Mouse (Mus musculus) mouse trophoblast stem cell (cell line): ENCODE data around the gene Tiam1.

Experiments
- in situ Hi-C, 2 experiments: fragments of 300-500 bp; cut with MseI, MboI; formaldehyde crosslinking; loops; 2 replicates in 1 of 2; 3 replicates in 1 of 2; pipeline ENCODE4 v1.15.1; 2025

The Tiam1 gene

GRCm38 (mm10) chr16:89993991-89994825 lies 149.4 kb downstream of the Tiam1 start:
- in situ Hi-C loops = no loop called here

GRCm38 (mm10) chr16:89993506-89993905 lies 150.1 kb downstream of the Tiam1 start:
- in situ Hi-C loops = no loop called here

- in situ Hi-C loops = no loop called here
These were observed 151.8 kb downstream of the Tiam1 start for GRCm38 (mm10) chr16:89991701-89992152.

- in situ Hi-C loops = no loop called here
These were observed 153.1 kb downstream of the Tiam1 start for GRCm38 (mm10) chr16:89990288-89990955.

GRCm38 (mm10) chr16:89989816-89990215 lies 153.8 kb downstream of the Tiam1 start:
- in situ Hi-C loops = no loop called here

GRCm38 (mm10) chr16:89986672-89987362 lies 156.8 kb downstream of the Tiam1 start:
- in situ Hi-C loops = no loop called here

GRCm38 (mm10) chr16:89985702-89986481 lies 157.7 kb downstream of the Tiam1 start:
- in situ Hi-C loops = no loop called here

- in situ Hi-C loops = no loop called here
These were observed 163.4 kb downstream of the Tiam1 start for GRCm38 (mm10) chr16:89980075-89980744.

GRCm38 (mm10) chr16:89975441-89975840 lies 168.1 kb downstream of the Tiam1 start:
- in situ Hi-C loops = no loop called here

- in situ Hi-C loops = no loop called here
These were observed 169.5 kb downstream of the Tiam1 start for GRCm38 (mm10) chr16:89973814-89974712.

- in situ Hi-C loops = no loop called here
These were observed 170.6 kb downstream of the Tiam1 start for GRCm38 (mm10) chr16:89972854-89973487.

GRCm38 (mm10) chr16:89972018-89972417 lies 171.6 kb downstream of the Tiam1 start:
- in situ Hi-C loops = no loop called here

GRCm38 (mm10) chr16:89968058-89968457 lies 175.5 kb downstream of the Tiam1 start:
- in situ Hi-C loops = no loop called here

- in situ Hi-C loops = no loop called here
These were observed 180.7 kb downstream of the Tiam1 start for GRCm38 (mm10) chr16:89962876-89963275.

- in situ Hi-C loops = no loop called here
These were observed 182.7 kb downstream of the Tiam1 start for GRCm38 (mm10) chr16:89960904-89961303.

- in situ Hi-C loops = no loop called here
These were observed 183.2 kb downstream of the Tiam1 start for GRCm38 (mm10) chr16:89960186-89960878.

- in situ Hi-C loops = no loop called here
These were observed 184.6 kb downstream of the Tiam1 start for GRCm38 (mm10) chr16:89958982-89959381.

- in situ Hi-C loops = no loop called here
These were observed 185.5 kb downstream of the Tiam1 start for GRCm38 (mm10) chr16:89958030-89958429.

- in situ Hi-C loops = no loop called here
These were observed 189.0 kb downstream of the Tiam1 start for GRCm38 (mm10) chr16:89954525-89954924.
